Mouse (Mus musculus) olfactory bulb, adult 2 months (tissue): Measurements from ENCODE around the gene Hexim1. TPM values are rescaled to one million over a fixed set of nuclear protein-coding genes. Genes with fewer than 3 reads are reported as not detected.

Source experiments
- H3K27ac ChIP-seq: fragments of 200-500 bp; 2 replicates; pipeline ENCODE4 v1.5.1; 2012; ENCODE audit warnings: low read depth, low read length; ENCODE audit not compliant: insufficient read depth
- H3K4me1 ChIP-seq: fragments of 200-500 bp; 2 replicates; pipeline ENCODE4 v1.6.1; 2012; ENCODE audit warnings: low read length; ENCODE audit not compliant: control insufficient read depth, insufficient read depth
- H3K4me3 ChIP-seq: fragments of 200-500 bp; 2 replicates; pipeline ENCODE4 v1.5.1; 2012; ENCODE audit warnings: mild to moderate bottlenecking, low read depth, low read length, moderate library complexity; ENCODE audit not compliant: insufficient read depth
- CTCF ChIP-seq: fragments of 200-500 bp; IDR thresholded peaks from 2 replicates; pipeline ENCODE4 v1.5.1; 2012; ENCODE audit warnings: low read depth, mild to moderate bottlenecking, low read length, moderate library complexity; ENCODE audit not compliant: insufficient read depth
- POLR2A ChIP-seq: fragments of 200-500 bp; IDR thresholded peaks from 2 replicates; pipeline ENCODE4 v1.6.1; 2012; ENCODE audit warnings: mild to moderate bottlenecking, low read depth, low read length, moderate library complexity; ENCODE audit not compliant: insufficient read depth
- WGBS: fragments of 180-500 bp; shearing (Covaris S2); methylation state at CpG from one replicate; pipeline ENCODE4 v1.1.7; 2018; 5-methylcytosine and 5-hydroxymethylcytosine counted together
- polyA plus RNA-seq: library from polyadenylated mRNA; stranded (reverse); fragments of >200 nt; gene quantifications from 2 replicates; pipeline ENCODE4 v1.2.4, GENCODE M21; 2012; ENCODE audit warnings: low replicate concordance; ENCODE audit not compliant: missing spikeins, insufficient read depth, insufficient read length

Gene Hexim1
- polyA plus RNA-seq, 1 experiment: not detected

DNA sequence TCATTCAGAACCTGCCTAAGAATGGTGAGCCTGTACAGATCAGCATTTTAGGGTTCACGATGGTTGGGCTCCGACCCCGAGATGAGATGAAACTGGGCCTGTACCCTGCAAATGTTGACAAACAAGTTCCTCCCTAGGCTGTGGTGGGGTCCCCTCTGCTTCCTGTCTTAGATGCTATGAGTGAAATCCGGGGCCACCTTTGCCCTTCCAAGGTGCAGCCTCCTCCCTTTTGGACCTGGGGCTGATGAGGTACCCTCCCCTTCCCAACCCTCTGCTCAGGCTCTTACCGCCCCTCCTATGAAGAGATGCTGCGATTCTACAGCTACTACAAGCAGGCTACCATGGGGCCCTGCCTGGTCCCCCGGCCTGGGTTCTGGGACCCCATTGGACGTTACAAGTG, 12.4 kb upstream of the Hexim1 start:
- peak overlapping the region; percentile 63 for H3K4me3 ChIP-seq
- WGBS: 64% methylated on average over 8 of the region's 8 CpGs
- no peak for TF ChIP-seq CTCF
- no peak for TF ChIP-seq POLR2A
- H3K27ac ChIP-seq: no peak overlapping the region
- H3K4me1 ChIP-seq: peaks cover 26% of the 10 kb centered on the region

DNA sequence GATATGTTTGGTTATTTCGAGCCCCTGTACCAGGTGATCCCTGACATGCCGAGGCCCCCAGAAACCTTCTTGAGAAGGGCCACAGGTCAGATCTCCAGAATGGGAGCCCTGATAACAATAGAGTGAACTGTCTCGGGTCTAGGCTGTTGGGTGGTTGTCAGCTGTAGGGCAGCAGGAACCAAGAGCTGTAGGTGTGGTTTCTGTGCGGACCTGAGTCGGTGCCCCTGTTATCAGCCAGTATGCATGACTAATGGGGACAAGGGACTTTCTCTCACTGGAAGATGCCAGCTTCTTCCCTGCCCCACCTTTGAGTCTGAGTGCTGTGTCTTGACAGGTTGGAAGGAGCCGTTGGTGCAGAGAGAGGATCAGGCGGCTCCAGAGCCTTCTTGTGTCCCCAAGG, 11.6 kb upstream of the Hexim1 start:
- Histone ChIP-seq H3K4me3 (no peak overlapping the region), H3K4me1 (peaks cover 26% of the 10 kb centered on the region), H3K27ac (no peak overlapping the region)
- TF ChIP-seq CTCF (no peak), POLR2A (no peak)
- 90% methylated on average over 7 of the region's 7 CpGs for WGBS

DNA sequence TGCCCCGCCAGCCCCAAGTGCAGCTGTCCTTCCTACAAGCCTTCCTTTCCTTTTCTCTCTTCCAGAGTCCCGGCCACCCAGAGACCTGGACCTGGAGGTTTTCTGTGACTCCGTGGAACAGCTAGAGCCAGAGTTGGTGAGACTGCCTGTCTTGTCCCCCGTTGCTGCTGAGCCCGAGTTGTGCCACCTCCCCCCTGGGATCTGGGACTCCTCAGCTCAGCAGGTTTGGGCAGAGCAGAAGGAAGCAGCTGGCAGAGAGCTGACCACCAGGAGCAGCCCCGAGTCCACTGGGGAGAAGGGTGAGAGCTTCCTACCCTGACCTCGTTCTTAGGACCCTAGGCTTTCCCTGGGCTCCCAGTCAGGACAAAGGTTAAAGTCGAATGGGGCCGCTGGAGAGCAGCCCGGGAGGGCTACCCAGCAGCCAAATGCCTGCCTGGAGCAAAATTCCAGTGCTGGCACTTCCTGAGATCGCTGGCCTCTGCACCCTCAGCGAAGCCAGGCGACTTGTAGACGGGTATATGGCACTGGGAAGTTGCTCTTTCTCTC, 10.8 kb upstream of the Hexim1 start:
- peaks cover 26% of the 10 kb centered on the region for H3K4me1 ChIP-seq
- no peak overlapping the region for H3K4me3 ChIP-seq
- no peak overlapping the region for H3K27ac ChIP-seq
- TF ChIP-seq CTCF (no peak), POLR2A (no peak)
- WGBS: 55% methylated on average over 14 of the region's 14 CpGs

DNA sequence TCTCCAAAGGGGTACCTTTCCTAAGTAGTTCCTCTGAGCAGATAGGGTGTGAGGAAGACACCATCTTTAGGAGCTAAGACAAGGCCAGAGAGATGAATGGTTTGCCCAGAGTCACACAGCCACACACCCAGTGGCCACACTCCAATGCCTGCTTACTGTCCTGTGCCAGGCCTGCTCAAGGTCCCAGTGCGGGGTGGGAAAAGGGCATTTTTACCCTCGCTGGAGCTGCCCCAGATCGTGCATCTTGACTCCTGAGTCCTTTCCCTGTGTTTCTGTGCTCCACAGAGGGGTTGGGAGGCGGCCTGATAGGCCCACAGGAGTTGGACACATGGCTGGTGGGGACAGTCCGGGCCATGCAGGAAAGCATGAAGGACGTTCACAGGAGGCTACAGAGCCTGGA, 10.2 kb upstream of the Hexim1 start:
- WGBS: 89% methylated on average over 6 of the region's 6 CpGs
- Histone ChIP-seq H3K4me3 (no peak overlapping the region), H3K4me1 (peaks cover 25% of the 10 kb centered on the region), H3K27ac (no peak overlapping the region)
- TF ChIP-seq CTCF (no peak), POLR2A (no peak)

DNA sequence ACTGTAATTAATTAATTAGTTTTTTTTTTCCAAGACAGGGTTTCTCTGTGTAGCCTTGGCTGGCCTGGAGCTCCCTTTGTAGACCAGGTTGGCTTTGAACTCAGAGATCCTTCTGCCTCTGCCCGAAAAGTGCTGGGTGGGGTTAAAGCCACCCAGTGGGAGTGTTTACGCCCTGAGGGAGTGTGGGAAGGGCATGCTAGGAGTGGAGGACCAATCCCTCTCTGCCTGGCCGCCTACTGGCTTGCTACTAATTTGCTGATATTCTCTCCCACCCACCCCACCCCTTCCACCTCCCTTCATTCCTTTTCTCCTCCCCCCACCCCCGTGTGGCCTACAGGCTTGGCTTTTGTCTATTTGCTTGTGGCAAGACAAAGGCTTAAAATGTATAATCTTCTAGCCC, 9.6 kb upstream of the Hexim1 start:
- Histone ChIP-seq H3K4me1 (peaks cover 23% of the 10 kb centered on the region), H3K27ac (no peak overlapping the region), H3K4me3 (no peak overlapping the region)
- TF ChIP-seq POLR2A (no peak), CTCF (no peak)
- 63% methylated on average over 4 of the region's 4 CpGs for WGBS

DNA sequence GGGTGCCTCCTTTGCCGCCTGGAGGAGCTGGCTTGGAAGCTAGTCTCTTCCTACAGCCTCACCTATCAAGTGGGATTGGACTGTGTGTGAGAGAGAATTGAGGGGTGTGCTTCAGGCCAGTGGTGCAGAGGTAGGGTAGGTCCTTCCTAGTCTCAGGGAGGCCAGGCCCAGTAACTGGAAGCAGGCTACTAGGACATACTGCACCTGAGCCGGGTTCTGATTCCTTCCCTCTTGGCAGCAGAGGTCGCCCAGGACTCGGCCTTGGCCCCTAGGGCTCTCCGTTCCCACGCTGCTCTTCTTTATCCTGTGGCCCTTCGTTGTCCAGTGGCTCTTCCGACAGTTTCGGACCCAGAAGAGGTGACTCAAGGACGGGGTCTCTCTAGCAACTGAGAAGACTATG, 4.7 kb upstream of the Hexim1 start:
- no peak overlapping the region for H3K27ac ChIP-seq

DNA sequence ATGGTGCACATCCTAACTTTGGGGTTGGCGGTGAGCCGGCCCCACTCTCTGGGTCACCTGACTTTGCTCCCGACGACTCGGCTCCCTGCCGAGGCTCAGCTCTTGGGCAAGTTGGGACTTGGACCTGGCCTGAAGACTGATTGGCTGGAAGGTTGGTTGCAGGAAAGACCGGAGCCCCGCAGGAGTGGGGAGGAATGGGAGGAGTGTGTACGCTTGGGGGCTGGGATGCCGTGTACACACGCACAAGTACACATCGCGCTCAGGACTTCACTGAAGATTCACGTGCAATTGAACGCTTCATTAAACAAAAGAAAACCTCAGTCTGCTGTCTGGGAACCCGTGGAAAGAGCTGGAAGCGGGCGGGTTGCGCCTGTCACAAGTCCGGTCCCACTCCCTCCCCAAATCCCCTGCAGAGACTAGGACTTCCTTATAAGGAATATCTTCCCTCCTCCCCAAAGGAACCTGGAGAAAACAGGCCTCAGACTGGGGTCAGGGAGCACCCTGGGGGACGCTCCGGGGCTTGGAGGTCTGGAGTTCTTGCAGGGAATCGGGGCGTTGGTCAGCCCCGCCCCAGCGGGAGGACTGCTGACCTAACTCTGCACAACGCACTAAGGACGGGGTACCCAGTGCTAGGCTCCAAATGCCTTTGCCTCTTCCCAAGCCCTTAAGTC, 4.0 kb upstream of the Hexim1 start:
- H3K4me1 ChIP-seq: peaks cover 23% of the 10 kb centered on the region
- no peak overlapping the region for H3K27ac ChIP-seq
- WGBS: 7% methylated on average over 28 of the region's 28 CpGs
- TF ChIP-seq CTCF (no peak), POLR2A (no peak)
- peak overlapping the region; percentile 19 for H3K4me3 ChIP-seq

More for the DNA sequence above, 4.7 kb upstream of the Hexim1 start:
- 45% methylated on average over 10 of the region's 10 CpGs for WGBS
- no peak for TF ChIP-seq CTCF
- no peak for TF ChIP-seq POLR2A
- Histone ChIP-seq H3K4me1 (peaks cover 21% of the 10 kb centered on the region), H3K4me3 (no peak overlapping the region)

DNA sequence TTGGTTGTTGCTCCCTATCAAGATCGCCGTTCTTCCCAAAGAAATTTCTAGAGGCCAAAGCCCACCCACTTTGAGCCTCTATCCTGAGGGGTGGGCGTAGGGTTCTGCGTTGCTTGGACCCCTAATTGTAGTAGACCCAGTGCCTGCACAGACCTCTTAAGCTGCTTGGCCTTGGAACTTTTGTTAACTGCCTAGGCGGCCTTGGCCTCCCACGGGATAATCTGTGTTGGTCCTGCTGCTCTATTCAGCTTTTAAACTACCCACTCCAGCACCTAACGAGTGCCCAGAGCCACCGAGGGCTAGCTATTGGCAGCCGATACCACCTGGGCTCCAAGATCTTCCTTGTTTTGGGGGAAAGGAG, 3.5 kb upstream of the Hexim1 start:
- H3K4me1 ChIP-seq: peaks cover 28% of the 10 kb centered on the region
- WGBS: 31% methylated on average over 9 of the region's 9 CpGs
- no peak overlapping the region for H3K27ac ChIP-seq
- no peak overlapping the region for H3K4me3 ChIP-seq
- TF ChIP-seq CTCF (no peak), POLR2A (no peak)

DNA sequence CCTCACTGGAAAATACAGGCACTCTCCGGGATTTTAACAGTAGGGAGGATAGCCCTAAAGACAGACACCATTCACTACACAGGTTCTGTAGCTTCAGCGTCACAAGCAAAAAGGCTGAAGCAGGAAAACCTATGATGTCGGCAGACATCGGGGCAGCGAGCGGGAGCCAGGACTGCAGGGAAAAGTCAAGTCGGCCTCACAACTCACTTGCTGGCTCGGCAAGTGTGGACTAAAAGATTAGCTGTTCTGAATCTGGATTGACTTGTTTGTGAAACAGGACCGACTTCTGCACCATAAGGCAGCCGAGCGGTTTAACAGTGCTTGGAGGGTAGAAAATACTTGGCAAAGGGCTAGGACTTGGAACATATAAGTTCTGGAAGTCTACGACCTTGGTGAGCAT, 3.0 kb upstream of the Hexim1 start:
- Histone ChIP-seq H3K4me3 (no peak overlapping the region), H3K4me1 (peaks cover 31% of the 10 kb centered on the region), H3K27ac (no peak overlapping the region)
- 59% methylated on average over 12 of the region's 12 CpGs for WGBS
- TF ChIP-seq CTCF (no peak), POLR2A (no peak)
